Mouse (Mus musculus): ENCODE results near the gene Olfr110.

GRCm38 (mm10) chr17:37445180-37445579 is 47.1 kb upstream of the Olfr110 start, which contains the start of gene Olfr108:
- TF ChIP-seq TCF12 (IDR thresholded peaks at IDR 0.05; ENCODE audit: low read depth, low read length) (no peak), MAX (IDR thresholded peaks at IDR 0.05; ENCODE audit: low read length) (no peak), MEF2A (IDR thresholded peaks at IDR 0.05; ENCODE audit: extremely low read depth, insufficient replicate concordance, low read depth, low read length, poor library complexity, severe bottlenecking) (no peak), ZNF384 (IDR thresholded peaks at IDR 0.05; ENCODE audit: low read depth, low read length) (no peak), EP300 (IDR thresholded peaks at IDR 0.05; ENCODE audit: low read depth in 1 of 2, low read length in 2 of 2) (no peak), POLR2AphosphoS2 (IDR thresholded peaks at IDR 0.05; ENCODE audit: low read length) (no peak), USF1 (IDR thresholded peaks at IDR 0.05; ENCODE audit: low read depth, low read length) (no peak), SIN3A (IDR thresholded peaks at IDR 0.05; ENCODE audit: low read length) (no peak), RCOR1 (IDR thresholded peaks at IDR 0.05; ENCODE audit: low read depth, low read length) (no peak), POLR2A (IDR thresholded peaks at IDR 0.05; ENCODE audit: control insufficient read depth in 1 of 2, insufficient read depth in 1 of 2, low read depth in 1 of 2, low read length in 2 of 2, poor library complexity in 1 of 2) (no peak), CHD2 (IDR thresholded peaks at IDR 0.05; ENCODE audit: low read length) (no peak), HCFC1 (IDR thresholded peaks at IDR 0.05; ENCODE audit: low read depth, low read length) (no peak), E2F4 (IDR thresholded peaks at IDR 0.05; ENCODE audit: borderline replicate concordance, low read depth, low read length) (no peak), KAT2A (conservative IDR thresholded peaks at IDR 0.05; ENCODE audit: low read depth, low read length) (no peak)

Data from MEL (cell line).